Mouse (Mus musculus) hindbrain, embryonic 11.5 days (tissue): ENCODE measurements around the gene Olfr718-ps1. TPM values are rescaled to one million over a fixed set of nuclear protein-coding genes. Genes with fewer than 3 reads are reported as not detected.

ENCODE experiments used
- ATAC-seq: fragments of 200-750 bp; cut with Nextera tagmentation; 2 replicates; pipeline ENCODE4 v1.8.0; 2017; ENCODE audit warnings: mild to moderate bottlenecking, moderate TSS enrichment, moderate library complexity; ENCODE audit not compliant: low FRiP score
- DNase-seq: peaks from one replicate; pipeline ENCODE4 v3.0.0-alpha.2; 2015; ENCODE audit warnings: low spot score
- H3K27ac ChIP-seq: fragments of 300-500 bp; sonication (generic); 2 replicates; pipeline ENCODE4 v1.5.1; 2014; ENCODE audit warnings: mild to moderate bottlenecking, low read depth, low read length
- H3K27me3 ChIP-seq: fragments of 300-500 bp; sonication (generic); 2 replicates; pipeline ENCODE4 v1.6.1; 2014; ENCODE audit warnings: mild to moderate bottlenecking, low read length, moderate library complexity, mixed read lengths; ENCODE audit not compliant: control insufficient read depth, insufficient read depth
- H3K36me3 ChIP-seq: fragments of 300-500 bp; sonication (generic); 2 replicates; pipeline ENCODE4 v1.6.1; 2014; ENCODE audit warnings: mild to moderate bottlenecking, low read length, moderate library complexity, mixed read lengths; ENCODE audit not compliant: control insufficient read depth, insufficient read depth
- H3K4me1 ChIP-seq: fragments of 300-500 bp; sonication (generic); replicated peaks from 2 replicates; pipeline ENCODE4 v1.6.1; 2014; ENCODE audit warnings: low read length, mixed read lengths; ENCODE audit not compliant: control insufficient read depth, insufficient read depth
- H3K4me2 ChIP-seq: fragments of 300-500 bp; sonication (generic); replicated peaks from 2 replicates; pipeline ENCODE4 v1.6.1; 2014; ENCODE audit warnings: mild to moderate bottlenecking, low read depth, low read length
- H3K4me3 ChIP-seq: fragments of 300-500 bp; sonication (generic); 2 replicates; pipeline ENCODE4 v1.5.1; 2014; ENCODE audit warnings: low read depth, low read length
- H3K9ac ChIP-seq: fragments of 300-500 bp; sonication (generic); 2 replicates; pipeline ENCODE4 v1.6.1; 2014; ENCODE audit warnings: low read depth, low read length
- H3K9me3 ChIP-seq: fragments of 300-500 bp; sonication (generic); 2 replicates; pipeline ENCODE4 v1.6.1; 2016; ENCODE audit warnings: low read length; ENCODE audit not compliant: control insufficient read depth
- WGBS: fragments of 180-500 bp; shearing (Covaris S2); extraction: QIAGEN DNeasy Blood & Tissue Kit; methylation state at CpG from one replicate; pipeline ENCODE4 v1.1.7; 2014; 5-methylcytosine and 5-hydroxymethylcytosine counted together
- polyA plus RNA-seq: library from polyadenylated mRNA; unstranded; fragments of >200 nt; fragmentation: Nextera tagmentation; extraction: Ambion mirVana; gene quantifications from 2 replicates; pipeline ENCODE4 v1.2.1, GENCODE M21; 2014

Olfr718-ps1 gene
- polyA plus RNA-seq, 1 experiment from 2014 or later = not detected

DNA sequence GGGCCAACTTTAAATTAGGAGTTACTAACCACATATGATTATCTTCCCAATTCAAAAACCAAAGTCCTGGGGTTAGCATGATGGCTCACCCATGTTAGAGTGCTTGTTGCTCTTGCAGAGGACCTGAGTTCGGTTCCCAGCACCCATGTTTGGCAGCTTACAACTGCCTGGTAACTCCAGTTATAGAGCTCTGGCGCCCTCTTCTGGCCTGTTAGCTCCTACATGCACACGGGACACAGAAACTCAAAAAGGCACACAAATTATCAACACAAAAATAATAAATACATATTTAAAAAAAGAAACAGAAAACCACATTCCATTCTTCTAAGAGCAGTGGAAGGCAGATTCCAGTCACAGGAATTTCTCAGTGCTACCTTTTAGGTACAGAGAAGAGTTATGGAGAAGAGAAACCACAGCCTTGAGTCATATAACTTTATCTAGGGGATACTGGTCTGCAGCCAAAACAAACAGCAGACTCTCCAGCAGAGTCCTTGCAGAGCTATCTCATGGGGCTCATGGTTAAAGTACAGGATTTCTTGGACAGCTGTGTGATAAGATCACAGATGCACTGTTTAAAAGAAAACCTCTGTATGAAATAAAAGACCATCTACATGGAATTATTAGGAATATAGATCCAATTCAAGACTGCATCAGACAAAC lies 30.3 kb upstream of the Olfr718-ps1 start:
- peaks cover 25% of the 10 kb centered on the region for H3K36me3 ChIP-seq

GRCm38 (mm10) chr5:143175970-143176369 lies 28.6 kb upstream of the Olfr718-ps1 start:
- H3K9me3 ChIP-seq = no peaks in the 10 kb centered on the region
- H3K27ac ChIP-seq = no peak overlapping the region
- 96% methylated on average over 4 of the region's 4 CpGs for WGBS
- no peaks in the 10 kb centered on the region for H3K4me1 ChIP-seq
- no peak for DNase-seq
- H3K9ac ChIP-seq = no peak overlapping the region
- H3K4me2 ChIP-seq = no peak overlapping the region
- no peaks in the 10 kb centered on the region for H3K27me3 ChIP-seq
- peaks cover 29% of the 10 kb centered on the region for H3K36me3 ChIP-seq
- no peak for ATAC-seq
- H3K4me3 ChIP-seq = no peak overlapping the region

More for the DNA sequence above, 30.3 kb upstream of the Olfr718-ps1 start:
- no peaks in the 10 kb centered on the region for H3K9me3 ChIP-seq
- no peak overlapping the region for H3K9ac ChIP-seq
- ATAC-seq = no peak
- no peak overlapping the region for H3K27ac ChIP-seq
- no peak overlapping the region for H3K4me2 ChIP-seq
- WGBS = 84% methylated on average over 3 of the region's 3 CpGs
- no peaks in the 10 kb centered on the region for H3K4me1 ChIP-seq
- no peak overlapping the region for H3K4me3 ChIP-seq
- no peaks in the 10 kb centered on the region for H3K27me3 ChIP-seq
- no peak for DNase-seq

GRCm38 (mm10) chr5:143165508-143166070 lies 18.2 kb upstream of the Olfr718-ps1 start:
- H3K9ac ChIP-seq = no peak overlapping the region
- H3K9me3 ChIP-seq = no peaks in the 10 kb centered on the region
- H3K4me2 ChIP-seq = no peak overlapping the region
- H3K36me3 ChIP-seq = no peaks in the 10 kb centered on the region
- no peaks in the 10 kb centered on the region for H3K4me1 ChIP-seq
- H3K27ac ChIP-seq = no peak overlapping the region
- H3K27me3 ChIP-seq = no peaks in the 10 kb centered on the region
- no peak overlapping the region for H3K4me3 ChIP-seq
- 15% methylated on average over 17 of the region's 18 CpGs for WGBS
- DNase-seq (no peak), ATAC-seq (no peak)

DNA sequence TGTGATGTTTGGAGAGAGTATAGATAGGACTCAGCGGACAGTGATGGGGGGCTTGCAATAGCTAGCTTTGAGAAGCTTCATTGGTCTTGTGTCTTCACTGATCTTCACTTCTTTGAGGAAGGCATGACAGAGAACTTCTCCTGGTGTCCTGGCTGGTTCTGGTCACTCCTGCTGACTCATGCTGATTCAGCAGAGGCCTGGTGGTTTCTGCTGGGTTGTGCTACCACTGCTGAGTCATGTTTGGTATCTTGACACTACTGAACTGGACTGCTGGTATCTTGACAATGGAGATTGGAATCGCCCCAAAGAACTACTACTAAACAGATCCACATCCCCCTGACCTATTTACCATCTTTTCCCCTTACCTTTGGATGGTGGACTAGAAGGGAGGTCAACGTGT lies 8.2 kb upstream of the Olfr718-ps1 start:
- H3K27me3 ChIP-seq = peaks cover 12% of the 10 kb centered on the region
- no peak for DNase-seq
- H3K4me3 ChIP-seq = no peak overlapping the region

DNA sequence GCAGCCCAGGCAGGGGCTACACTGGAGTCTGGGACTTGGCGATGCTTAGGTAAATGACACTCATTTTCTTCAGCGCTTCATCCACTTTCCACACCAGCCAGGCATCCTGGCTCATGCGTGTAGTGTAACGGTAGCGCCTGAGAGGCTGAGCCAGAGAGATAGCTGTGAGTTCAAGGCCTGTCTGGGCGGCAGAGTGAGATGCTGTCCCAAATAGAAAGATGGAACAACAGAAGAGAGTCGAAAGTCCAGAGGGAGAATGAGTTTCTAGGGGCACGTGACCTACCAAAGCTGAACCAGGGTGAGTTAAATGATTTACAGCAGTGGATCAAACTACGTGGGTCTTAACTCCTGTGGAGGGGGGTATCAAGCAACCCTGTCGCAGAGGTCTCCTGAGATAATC lies 6.4 kb upstream of the Olfr718-ps1 start:
- no peaks in the 10 kb centered on the region; the same call in 1 of the 2 replicates for H3K9me3 ChIP-seq
- DNase-seq (no peak), ATAC-seq (no peak)
- no peak overlapping the region for H3K4me3 ChIP-seq
- no peak overlapping the region for H3K4me2 ChIP-seq
- H3K27ac ChIP-seq = no peak overlapping the region
- peaks cover 12% of the 10 kb centered on the region for H3K27me3 ChIP-seq
- no peaks in the 10 kb centered on the region for H3K4me1 ChIP-seq
- WGBS = 94% methylated on average over 10 of the region's 10 CpGs
- H3K9ac ChIP-seq = no peak overlapping the region
- H3K36me3 ChIP-seq = no peaks in the 10 kb centered on the region

More for the DNA sequence above, 8.2 kb upstream of the Olfr718-ps1 start:
- Histone ChIP-seq H3K27ac (no peak overlapping the region), H3K36me3 (no peaks in the 10 kb centered on the region), H3K9ac (no peak overlapping the region), H3K4me2 (no peak overlapping the region), H3K4me1 (no peaks in the 10 kb centered on the region), H3K9me3 (no peaks in the 10 kb centered on the region; the same call in 1 of the 2 replicates)
- ATAC-seq = no peak
- 87% methylated on average over 3 of the region's 3 CpGs for WGBS

DNA sequence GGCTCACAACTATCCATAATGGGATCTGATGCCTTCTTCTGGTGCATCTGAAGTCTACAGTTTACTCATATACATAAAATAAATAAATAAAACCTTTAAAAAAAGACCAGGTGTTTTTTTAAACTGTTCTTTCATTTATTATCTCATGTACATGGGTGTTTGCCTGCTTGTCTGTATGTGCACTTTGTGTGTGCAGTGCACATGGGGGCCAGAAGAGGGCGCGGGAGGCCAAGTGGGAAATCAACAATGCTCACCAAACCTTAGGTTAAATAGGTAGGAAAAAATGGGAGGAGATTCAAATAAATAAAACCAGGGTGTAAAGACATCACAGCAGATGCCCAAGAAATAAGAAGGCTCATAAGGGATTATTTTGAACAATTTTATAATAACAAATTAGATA lies 2.7 kb upstream of the Olfr718-ps1 start:
- H3K27ac ChIP-seq = no peak overlapping the region
- 84% methylated on average over 2 of the region's 2 CpGs for WGBS
- H3K4me3 ChIP-seq = no peak overlapping the region
- DNase-seq = no peak
- ATAC-seq = no peak
- H3K9ac ChIP-seq = no peak overlapping the region
- H3K4me2 ChIP-seq = no peak overlapping the region
- no peaks in the 10 kb centered on the region for H3K36me3 ChIP-seq
- H3K27me3 ChIP-seq = no peaks in the 10 kb centered on the region
- H3K4me1 ChIP-seq = no peaks in the 10 kb centered on the region
- H3K9me3 ChIP-seq = no peaks in the 10 kb centered on the region; the same call in 1 of the 2 replicates

DNA sequence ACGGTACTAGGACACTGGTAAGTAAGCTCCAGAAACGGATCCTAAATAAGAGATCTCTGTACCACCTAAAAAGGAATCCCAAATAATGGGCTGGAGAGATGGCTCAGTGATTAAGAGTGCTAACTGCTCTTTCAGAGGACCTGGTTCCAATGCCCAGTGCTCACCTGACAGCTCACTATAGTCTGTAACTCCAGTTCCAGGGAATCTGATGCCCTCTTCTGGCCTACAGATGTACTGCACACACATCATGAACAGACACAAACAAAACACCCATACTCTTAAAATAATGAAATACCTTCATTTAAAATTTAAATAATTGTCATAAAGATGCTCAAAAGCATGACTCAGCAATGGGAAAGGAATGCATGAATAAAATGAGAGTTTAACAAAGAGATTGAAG lies 2.2 kb upstream of the Olfr718-ps1 start:
- no peak overlapping the region for H3K4me2 ChIP-seq
- DNase-seq = no peak
- H3K9ac ChIP-seq = no peak overlapping the region
- H3K27me3 ChIP-seq = no peaks in the 10 kb centered on the region
- H3K4me3 ChIP-seq = no peak overlapping the region
- 89% methylated on average over 2 of the region's 2 CpGs for WGBS
- H3K9me3 ChIP-seq = no peaks in the 10 kb centered on the region; the same call in 1 of the 2 replicates
- no peaks in the 10 kb centered on the region for H3K36me3 ChIP-seq
- H3K4me1 ChIP-seq = no peaks in the 10 kb centered on the region
- no peak overlapping the region for H3K27ac ChIP-seq
- no peak for ATAC-seq

DNA sequence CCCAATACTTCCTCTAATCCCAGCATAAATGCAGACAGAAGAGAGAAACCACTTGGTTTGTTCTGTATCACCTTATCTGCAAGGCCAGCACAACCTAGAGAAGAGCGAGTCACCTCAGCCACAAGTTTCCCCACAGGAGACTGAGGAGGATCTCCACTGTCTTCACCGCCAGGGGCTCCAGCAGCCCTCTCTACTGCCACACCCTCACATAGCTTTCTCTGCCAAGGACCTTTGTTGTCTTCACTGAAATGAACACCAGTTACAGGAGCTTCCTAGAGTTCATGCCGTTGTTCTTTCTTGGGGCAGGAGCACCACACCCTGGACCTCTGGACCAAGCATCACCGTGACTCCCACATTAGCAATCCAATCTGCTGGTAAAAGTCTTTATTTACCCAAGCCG lies 1.3 kb upstream of the Olfr718-ps1 start:
- ATAC-seq = no peak
- Histone ChIP-seq H3K36me3 (no peaks in the 10 kb centered on the region), H3K9me3 (no peaks in the 10 kb centered on the region; the same call in 1 of the 2 replicates), H3K27ac (no peak overlapping the region), H3K4me1 (no peaks in the 10 kb centered on the region), H3K27me3 (no peaks in the 10 kb centered on the region), H3K9ac (no peak overlapping the region), H3K4me3 (no peak overlapping the region), H3K4me2 (no peak overlapping the region)
- DNase-seq = no peak
- WGBS = 88% methylated on average over 5 of the region's 5 CpGs

GRCm38 (mm10) chr5:143137580-143137979 lies 9.8 kb downstream of the Olfr718-ps1 start:
- no peaks in the 10 kb centered on the region for H3K9me3 ChIP-seq
- DNase-seq (no peak), ATAC-seq (no peak)
- no peak overlapping the region for H3K27ac ChIP-seq
- no peak overlapping the region for H3K4me2 ChIP-seq
- H3K9ac ChIP-seq = no peak overlapping the region
- no peaks in the 10 kb centered on the region for H3K36me3 ChIP-seq
- WGBS = 90% methylated on average over 13 of the region's 13 CpGs
- H3K4me1 ChIP-seq = no peaks in the 10 kb centered on the region
- H3K4me3 ChIP-seq = no peak overlapping the region
- H3K27me3 ChIP-seq = no peaks in the 10 kb centered on the region
